Mouse (Mus musculus) ES-Bruce4 (cell line): ENCODE data around the gene Mblac2.

ENCODE experiments used
- CTCF ChIP-seq: IDR thresholded peaks from one replicate; pipeline ENCODE4 v1.8.1; 2011; ENCODE audit warnings: low read depth, low read length
- EP300 ChIP-seq: IDR thresholded peaks from 2 replicates; pipeline ENCODE4 v1.6.1; 2011; ENCODE audit warnings: low read depth, low read length; ENCODE audit not compliant: insufficient read depth
- POLR2A ChIP-seq: IDR thresholded peaks from one replicate; pipeline ENCODE4 v1.8.1; 2011; ENCODE audit warnings: low read length; ENCODE audit not compliant: insufficient read depth

DNA sequence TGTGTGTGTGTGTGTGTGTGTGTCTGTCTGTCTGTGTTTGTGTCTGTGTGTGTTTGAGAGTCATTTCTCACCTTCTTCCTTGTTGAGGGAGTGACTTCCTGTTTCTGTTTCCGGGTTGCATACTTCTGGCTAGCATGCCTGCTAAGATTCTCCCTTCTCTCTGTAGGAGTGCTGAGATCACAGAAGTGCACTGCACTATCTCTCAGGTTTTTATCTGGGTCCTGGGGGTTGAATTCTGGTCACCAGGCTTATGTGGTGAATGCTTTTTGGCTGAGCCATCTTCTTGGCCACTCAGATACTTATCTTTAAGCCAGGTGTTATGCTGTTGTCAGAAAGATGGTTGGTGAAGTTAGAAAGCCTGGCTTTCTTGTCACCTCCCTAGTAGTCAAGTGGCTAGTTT lies 82.7 kb downstream of the Mblac2 start:
- TF ChIP-seq POLR2A: no peak
- TF ChIP-seq CTCF: no peak
- TF ChIP-seq EP300: no peak
